Mouse (Mus musculus) liver, adult 2 months (tissue): ENCODE results near the gene Yars.

Experiments used
- CTCF ChIP-seq: fragments of 200-500 bp; IDR thresholded peaks from 2 replicates; pipeline ENCODE4 v1.5.1; 2011; ENCODE audit warnings: low read depth, low read length, control low read depth
- POLR2A ChIP-seq: fragments of 200-500 bp; IDR thresholded peaks from 2 replicates; pipeline ENCODE4 v1.6.1; 2011; ENCODE audit warnings: low read length, control low read depth; ENCODE audit not compliant: insufficient read depth; ENCODE audit errors: extremely low read depth

- no peak for TF ChIP-seq CTCF
- TF ChIP-seq POLR2A: no peak
These were observed 59.7 kb downstream of the Yars start for GRCm38 (mm10) chr4:129249288-129249687.
